Mouse (Mus musculus) CD8-positive naive resting alpha-beta T cell, adult 2 months (primary cell): ENCODE results near the gene Onecut3.
A peak's percentile ranks its signal among the peaks of the same experiment; 100 is the strongest.

Experiments
- DNase-seq, 2 experiments: peaks; one replicate each; pipeline ENCODE4 v3.0.0; 2022; ENCODE audit warnings: low read depth in 2 of 2, low spot score in 2 of 2

Gene Onecut3

DNA sequence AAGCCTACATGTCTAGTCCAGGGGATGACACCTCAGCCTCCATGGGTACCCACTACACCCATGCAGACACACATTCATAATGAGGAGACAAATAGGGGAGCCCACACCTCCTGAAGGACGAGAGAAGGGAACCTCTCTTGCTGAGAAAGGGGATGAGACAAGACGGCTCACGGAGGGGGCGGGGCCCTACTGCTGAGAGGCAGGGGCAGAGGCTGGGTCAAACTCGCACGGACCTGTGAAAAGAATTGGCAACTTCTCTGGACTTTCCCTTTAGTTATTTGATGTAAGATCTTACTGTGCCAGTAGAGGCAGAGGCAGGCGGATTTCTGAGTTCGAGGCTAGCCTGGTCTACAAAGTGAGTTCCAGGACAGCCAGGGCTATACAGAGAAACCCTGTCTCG, 57.7 kb downstream of the Onecut3 start:
- DNase-seq, result no peak

DNA sequence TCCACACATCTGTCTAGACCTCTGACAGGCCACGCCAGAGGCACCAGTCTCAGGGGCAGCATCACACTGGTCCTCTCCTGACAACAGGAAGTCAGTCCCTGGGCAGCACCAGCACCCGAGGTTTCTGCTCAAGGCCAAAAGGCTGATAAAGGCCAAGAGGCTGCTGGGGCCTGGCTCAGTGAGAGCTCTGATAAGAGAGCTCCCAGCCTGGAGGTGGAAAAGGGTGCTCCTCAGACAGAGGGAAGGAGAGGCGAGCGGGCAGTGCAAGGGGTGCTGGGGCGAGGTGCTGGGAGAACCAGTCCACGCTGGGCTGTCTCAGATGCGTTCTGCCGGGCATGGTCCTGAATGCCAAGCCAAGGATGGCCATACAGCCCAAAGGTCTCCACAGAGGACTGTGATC, 58.9 kb downstream of the Onecut3 start:
- DNase-seq, result no peak

DNA sequence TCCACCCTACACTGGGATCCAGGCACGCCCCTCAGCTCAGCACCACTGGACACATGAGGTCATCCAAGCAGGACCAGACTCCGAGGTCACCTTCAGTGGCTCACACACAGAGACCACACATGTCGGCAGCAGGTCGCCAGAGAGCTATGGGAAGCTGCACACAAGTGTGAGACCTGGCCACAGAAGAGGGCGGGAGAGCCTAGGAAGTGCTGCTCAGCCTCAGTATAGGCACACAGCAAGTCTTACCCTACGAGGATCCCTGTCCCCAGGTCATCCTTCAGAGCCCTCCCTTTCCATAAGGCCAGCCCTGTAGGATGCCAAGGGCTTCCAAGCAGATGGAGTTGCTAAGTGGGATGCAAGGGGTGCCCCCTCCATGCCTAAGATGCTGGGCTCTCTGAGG, 59.4 kb downstream of the Onecut3 start:
- DNase-seq, result no peak

DNA sequence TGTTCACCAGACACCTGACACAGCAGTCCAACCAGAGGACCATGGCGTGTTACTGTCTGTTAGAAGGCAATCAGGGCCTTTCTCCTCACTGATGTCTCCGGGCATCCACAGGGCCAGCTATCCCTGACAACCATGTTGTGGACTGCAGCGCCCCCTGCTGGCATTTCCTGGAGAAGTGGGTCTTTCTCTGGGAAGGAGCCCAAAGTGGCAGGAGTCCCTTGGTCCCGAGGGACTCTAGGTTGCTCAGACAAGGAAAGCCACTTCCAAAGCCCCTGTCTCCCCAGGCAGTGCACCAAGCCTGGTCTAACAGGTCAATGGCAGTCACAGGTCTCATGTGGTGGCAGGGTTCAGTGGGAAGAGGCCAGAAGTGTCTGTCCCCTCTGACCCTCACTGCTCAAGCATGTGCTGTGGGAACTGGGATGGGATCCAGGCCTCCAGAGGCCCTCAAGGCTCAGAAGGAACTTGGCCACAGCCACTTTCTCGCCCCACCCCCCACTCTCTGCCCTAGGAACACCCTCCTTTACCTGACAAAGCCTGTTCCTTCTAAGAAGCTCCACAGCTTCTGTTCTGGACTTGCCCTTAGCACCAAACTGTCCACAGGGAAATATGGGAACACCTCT, 62.8 kb downstream of the Onecut3 start:
- DNase-seq, result peak; percentile 61 to 64

DNA sequence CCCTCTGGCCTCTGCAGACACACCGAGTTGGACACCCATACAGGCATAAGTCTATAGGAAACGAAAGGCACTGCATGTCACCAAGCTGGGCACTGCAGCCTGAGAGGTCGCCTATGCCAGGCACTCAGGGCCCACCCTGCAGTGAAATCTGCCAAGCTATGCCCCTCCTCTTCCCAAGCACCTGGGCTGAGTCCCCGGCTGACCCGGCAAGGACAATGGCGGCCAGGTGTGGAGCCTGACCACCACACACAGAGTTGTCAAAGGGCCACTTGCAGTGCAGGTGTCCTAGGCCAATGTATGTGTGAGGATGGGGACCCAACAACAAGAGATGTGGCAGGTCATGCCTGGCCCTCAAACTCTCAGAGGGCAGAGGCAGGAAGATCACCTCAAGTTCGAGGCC, 64.8 kb downstream of the Onecut3 start:
- DNase-seq, result no peak

DNA sequence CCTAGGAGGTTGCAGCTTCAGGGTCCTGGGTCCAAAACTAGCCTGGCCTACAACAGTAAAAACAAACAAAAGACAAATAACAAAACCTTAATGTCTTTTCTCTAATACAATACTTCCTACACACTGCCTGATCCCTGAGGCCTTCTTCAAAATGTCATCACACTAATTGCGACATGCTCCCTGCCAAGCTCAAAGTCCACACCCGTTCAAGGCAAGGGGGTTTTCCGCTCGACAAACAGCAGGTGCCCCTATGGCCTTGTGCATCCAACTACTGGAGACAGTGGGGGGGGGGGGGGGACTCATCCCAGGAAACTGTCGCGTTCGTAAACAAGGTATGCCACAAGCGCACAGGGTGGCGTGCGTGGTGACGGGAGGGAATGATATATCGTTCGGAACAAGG, 66.0 kb downstream of the Onecut3 start:
- no peak for DNase-seq

DNA sequence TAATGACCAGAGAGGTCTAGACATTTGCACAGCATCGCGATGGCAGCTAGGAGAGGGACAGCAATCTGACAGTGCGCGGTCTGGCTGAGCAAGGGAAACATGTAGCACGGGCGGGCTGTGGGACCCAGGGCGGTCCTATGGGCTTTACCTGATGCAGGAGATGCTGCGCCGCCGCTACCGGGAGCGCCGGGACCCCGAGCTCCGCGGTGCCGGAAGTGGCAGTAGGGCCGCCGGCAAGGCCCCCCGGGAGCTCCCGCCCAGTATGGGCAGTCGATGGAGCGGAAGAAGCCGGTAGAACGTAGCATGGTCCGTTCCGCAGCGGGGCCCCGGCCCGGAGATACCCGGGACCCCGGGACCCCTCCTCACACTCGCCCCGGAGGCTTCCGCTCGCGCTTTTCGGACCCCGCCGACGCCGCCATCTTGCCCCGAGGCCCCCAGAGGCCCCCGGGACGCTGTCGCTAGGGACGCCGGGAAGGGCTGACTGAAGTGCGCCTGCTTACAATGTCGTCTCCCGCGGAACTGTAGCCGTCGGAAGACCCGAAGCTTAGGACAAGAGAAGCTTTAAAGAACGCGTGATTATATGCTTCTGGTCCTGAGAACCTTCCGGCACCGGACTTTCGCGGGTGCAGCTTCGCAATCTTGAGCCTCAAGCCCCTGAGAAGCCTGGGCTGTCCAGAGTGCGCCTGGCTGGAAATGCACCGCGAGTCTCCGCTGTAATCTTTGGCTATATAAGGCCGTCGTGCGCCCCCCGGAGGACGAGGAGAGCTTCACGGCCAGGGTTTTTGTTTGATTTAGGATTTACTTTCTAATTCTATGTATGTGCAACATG, 66.7 kb downstream of the Onecut3 start, which contains the start of gene Rexo1:
Gene Rexo1 (minus strand): TSS at position 445 of the 829 bp plus-strand sequence.
- peak; percentile 90 to 96 for DNase-seq

DNA sequence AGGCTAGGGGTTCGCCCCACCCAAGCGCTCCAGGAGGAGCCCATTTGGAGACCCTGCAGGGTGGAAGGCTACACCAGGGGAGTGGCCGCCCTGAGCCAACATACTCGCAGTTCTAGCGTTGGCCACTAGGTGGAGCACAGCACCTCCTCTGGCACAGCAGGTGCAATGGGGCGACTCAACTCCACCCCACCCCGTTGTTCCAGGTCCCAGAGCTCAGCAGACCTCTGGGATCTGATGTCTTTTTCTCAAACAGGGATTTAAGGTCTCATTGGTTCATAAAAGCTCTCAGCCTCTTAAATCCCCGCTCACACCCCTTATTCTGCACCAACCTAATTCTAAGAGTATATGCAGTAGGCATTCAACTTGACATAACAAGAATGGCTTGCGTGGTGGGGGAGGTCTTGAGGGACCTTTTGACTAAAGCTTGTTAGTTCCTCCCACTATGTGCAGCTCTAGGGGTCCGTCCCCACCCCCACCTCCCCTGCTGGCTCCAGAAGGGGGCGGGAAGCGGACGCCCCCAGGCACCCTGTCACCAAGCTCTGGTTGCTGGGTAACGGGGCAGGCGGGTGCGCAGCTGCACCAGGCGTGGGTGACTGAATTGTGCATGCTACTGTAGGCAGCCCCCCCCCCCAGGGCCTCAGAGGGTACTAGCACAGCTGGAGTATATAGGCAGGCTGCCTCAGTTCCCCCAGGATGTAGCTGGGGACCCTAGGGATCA, 71.9 kb downstream of the Onecut3 start:
- DNase-seq, result peak; percentile 87 to 92
